Mouse (Mus musculus): Measurements from ENCODE around the gene Ttc12.

The Ttc12 gene

GRCm38 (mm10) chr9:49396006-49396405 lies 90.0 kb downstream of the Ttc12 start:
- DNase-seq (ENCODE audit: extremely low read depth, low read depth, low spot score), result no peak

DNA sequence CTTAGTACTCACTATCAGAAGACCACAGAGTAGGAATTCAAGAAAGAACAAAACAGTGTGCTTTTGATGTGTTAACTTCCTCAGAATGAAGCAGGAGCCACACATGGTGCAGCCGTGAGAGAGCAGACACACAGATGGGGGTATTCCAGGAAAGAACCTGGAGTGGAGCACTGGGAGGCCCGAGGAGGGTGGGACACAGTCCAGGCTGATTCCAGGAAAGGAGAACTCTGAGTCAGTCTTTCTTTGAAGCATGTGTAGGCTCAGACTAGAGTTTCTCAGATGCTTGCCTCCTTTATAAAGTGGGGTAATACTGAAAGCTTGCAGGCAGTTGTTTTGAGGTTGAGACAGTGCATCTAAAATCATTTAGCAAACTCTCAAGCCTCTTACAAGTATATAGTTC lies 93.8 kb downstream of the Ttc12 start:
- DNase-seq (ENCODE audit: extremely low read depth, low read depth, low spot score), result no peak
